ENCODE assay signal across 13 mouse cellular contexts in genomic region chr10:19063208-19063607, GRCm38 (mm10). TPM values are rescaled to one million over a fixed set of nuclear protein-coding genes. Genes with fewer than 3 reads are reported as not detected.
DNase-seq lines count a peak whose midpoint lies in the region; ATAC-seq and TF ChIP-seq lines count a peak whose summit lies in the region.
"Had no signal": no experiment of that assay in that cellular context is flagged by ENCODE, and none has a peak within 500 bp of the region (broad histone marks: within the 10 kb centered on the region; RNA-seq: fewer than 3 reads in every experiment).

No protein-coding gene starts in this region.

- H3K27ac ChIP-seq in layer of hippocampus, adult 2 months, result peak overlapping the region; percentile 51
- H3K27ac ChIP-seq in cortical plate, adult 2 months (ENCODE audit: insufficient read depth, low read length), result peak overlapping the region; percentile 21; the same call in 1 of the 2 replicates
- H3K27ac ChIP-seq in liver, postnatal 0 days (ENCODE audit: low read depth), result peak overlapping the region; percentile 75
- H3K27ac ChIP-seq: embryonic facial prominence, embryonic 13.5 days; forebrain, embryonic 15.5 days; midbrain, embryonic 13.5 days had no signal

- H3K4me2 ChIP-seq in liver, postnatal 0 days (ENCODE audit: low read depth, low read length), result 0 out of 2 replicates have a peak overlapping the region, but pooled peaks have one; percentile 51
- H3K4me2 ChIP-seq: embryonic facial prominence, embryonic 13.5 days; forebrain, embryonic 15.5 days; lung, embryonic 14.5 days; midbrain, embryonic 13.5 days had no signal

- TF ChIP-seq CTCF in layer of hippocampus, adult 2 months (conservative IDR thresholded peaks at IDR 0.05), result no peak
- TF ChIP-seq CTCF in G1E (IDR thresholded peaks at IDR 0.05; ENCODE audit: low read depth, low read length), result no peak
- no peak for TF ChIP-seq CTCF in cortical plate, adult 2 months (IDR thresholded peaks at IDR 0.05; ENCODE audit: extremely low read depth, insufficient read depth, low read length)
- no peak for TF ChIP-seq CTCF in liver, postnatal 0 days (IDR thresholded peaks at IDR 0.05; ENCODE audit: low read depth)

- H3K36me3 ChIP-seq in G1E (replicated peaks), result no peaks in the 10 kb centered on the region
- no peaks in the 10 kb centered on the region for H3K36me3 ChIP-seq in liver, postnatal 0 days (replicated peaks; ENCODE audit: insufficient read depth, low read length)
- H3K36me3 ChIP-seq: embryonic facial prominence, embryonic 13.5 days; forebrain, embryonic 15.5 days; midbrain, embryonic 13.5 days had no signal

- WGBS in liver, postnatal 0 days (ENCODE audit: insufficient replicate concordance), result 66% methylated on average over 4 of the region's 4 CpGs

- no peak overlapping the region for H3K9ac ChIP-seq in liver, postnatal 0 days (replicated peaks)
- H3K9ac ChIP-seq: embryonic facial prominence, embryonic 13.5 days; forebrain, embryonic 15.5 days; lung, embryonic 14.5 days; midbrain, embryonic 13.5 days had no signal

- no peaks in the 10 kb centered on the region for H3K27me3 ChIP-seq in G1E (ENCODE audit: insufficient read depth, low read length)
- no peaks in the 10 kb centered on the region for H3K27me3 ChIP-seq in liver, postnatal 0 days (ENCODE audit: insufficient read depth, low read length)
- H3K27me3 ChIP-seq: embryonic facial prominence, embryonic 13.5 days; forebrain, embryonic 15.5 days; midbrain, embryonic 13.5 days had no signal

- no peak for ATAC-seq in G1E (ENCODE audit: extremely low read depth, insufficient number of reproducible peaks, low FRiP score, poor library complexity, severe bottlenecking)
- ATAC-seq in liver, postnatal 0 days, result no peak
- ATAC-seq: forebrain, embryonic 15.5 days; midbrain, embryonic 13.5 days had no signal

- no peak for DNase-seq in layer of hippocampus, adult 2 months (ENCODE audit: low spot score in 2 of 2)
- no peak for DNase-seq in layer of hippocampus, adult 18-20 months (ENCODE audit: low spot score in 2 of 2)
- no peak for DNase-seq in G1E (ENCODE audit: low spot score)
- no peak for DNase-seq in liver, postnatal 0 days
- no peak for DNase-seq in right cerebral cortex, adult 18-20 months
- no peak for DNase-seq in right cerebral cortex, postnatal 36 days (ENCODE audit: low spot score in 2 of 2)
- DNase-seq: cerebellum, postnatal 10 days; layer of hippocampus, postnatal 36 days had no signal

- no peak for TF ChIP-seq EP300 in liver, postnatal 0 days (IDR thresholded peaks at IDR 0.05; ENCODE audit: low read depth)

- no peaks in the 10 kb centered on the region for H3K9me3 ChIP-seq in G1E (replicated peaks)
- no peaks in the 10 kb centered on the region for H3K9me3 ChIP-seq in liver, postnatal 0 days (ENCODE audit: low read length)
- H3K9me3 ChIP-seq: embryonic facial prominence, embryonic 13.5 days; forebrain, embryonic 15.5 days; midbrain, embryonic 13.5 days had no signal

- peaks cover 74% of the 10 kb centered on the region for H3K4me1 ChIP-seq in G1E (ENCODE audit: insufficient read depth, low read depth, low read length)
- peaks cover 4% of the 10 kb centered on the region for H3K4me1 ChIP-seq in cortical plate, adult 2 months (ENCODE audit: control insufficient read depth, insufficient read depth, low read length)
- peaks cover 17% of the 10 kb centered on the region; the same call in 1 of the 2 replicates for H3K4me1 ChIP-seq in liver, postnatal 0 days (ENCODE audit: insufficient read depth)
- H3K4me1 ChIP-seq: embryonic facial prominence, embryonic 13.5 days; forebrain, embryonic 15.5 days; midbrain, embryonic 13.5 days had no signal

- no peak for TF ChIP-seq POLR2A in cortical plate, adult 2 months (IDR thresholded peaks at IDR 0.05; ENCODE audit: extremely low read depth, insufficient read depth, low read length)

- H3K4me3 ChIP-seq in layer of hippocampus, adult 2 months, result no peak overlapping the region
- H3K4me3 ChIP-seq in G1E (ENCODE audit: low read depth, low read length), result peak overlapping the region; percentile 54; the same call in 1 of the 2 replicates
- H3K4me3 ChIP-seq in cortical plate, adult 2 months (ENCODE audit: insufficient read depth, low read length), result no peak overlapping the region
- no peak overlapping the region for H3K4me3 ChIP-seq in liver, postnatal 0 days (ENCODE audit: low read depth, low read length)
- H3K4me3 ChIP-seq: embryonic facial prominence, embryonic 13.5 days; forebrain, embryonic 15.5 days; midbrain, embryonic 13.5 days had no signal

RNA-seq across cellular contexts. Expression of gene Tnfaip3, which starts 47.8 kb away (rescaled TPM):
- total RNA-seq in layer of hippocampus, adult 2 months (2021), result 1 to 10 TPM; 3.9 to 5.0 TPM
- total RNA-seq in layer of hippocampus, adult 18-20 months (2021), result 1 to 10 TPM; 5.1 to 5.6 TPM
- 16.2 and 23.9 TPM in 2 replicates for total RNA-seq in G1E (2014; fragmentation: Nextera tagmentation)
- 26.5 and 29.9 TPM in 2 replicates for total RNA-seq in G1E (2017)
- polyA plus RNA-seq in G1E (2012), result 1.7 and 1.9 TPM in 2 replicates
- 2.0 and 2.3 TPM in 2 replicates for polyA plus RNA-seq in cortical plate, adult 2 months (2012; rRNA removed)
- 0.89 and 1.3 TPM in 2 replicates for polyA plus RNA-seq in liver, postnatal 0 days (2015; fragmentation: Nextera tagmentation; extraction: Ambion mirVana)

Comparison
In these comparisons a context has a peak if more than half of its experiments do, and no peak if none do; other contexts are left out.
1. H3K27ac ChIP-seq: peak in every context shown above with its lines; median percentile 75 in liver, postnatal 0 days; 51 in layer of hippocampus, adult 2 months; 21 in cortical plate, adult 2 months.